Mouse (Mus musculus) C2C12 (cell line): ENCODE results near the gene Tm4sf19.

Experiments
- CEBPB ChIP-seq: IDR thresholded peaks from one replicate; pipeline ENCODE4 v1.6.1; 2011; ENCODE audit warnings: low read depth, mild to moderate bottlenecking, control low read depth, moderate library complexity
- CTCF ChIP-seq: IDR thresholded peaks from one replicate; pipeline ENCODE4 v1.5.1; 2011; ENCODE audit not compliant: control insufficient read depth, insufficient read depth, insufficient read length
- FOSL1 ChIP-seq: IDR thresholded peaks from one replicate; pipeline ENCODE4 v1.8.0; 2011; ENCODE audit warnings: mild to moderate bottlenecking, low read length; ENCODE audit not compliant: poor library complexity, insufficient read depth, severe bottlenecking
- MAX ChIP-seq: IDR thresholded peaks from one replicate; pipeline ENCODE4 v1.6.1; 2011; ENCODE audit warnings: mild to moderate bottlenecking, control low read depth
- MYOD1 ChIP-seq: IDR thresholded peaks from one replicate; pipeline ENCODE4 v1.6.1; 2011; ENCODE audit warnings: low read depth; ENCODE audit not compliant: control insufficient read depth, insufficient read length
- MYOG ChIP-seq: IDR thresholded peaks from one replicate; pipeline ENCODE4 v1.6.1; 2011; ENCODE audit not compliant: control insufficient read depth, insufficient read length; ENCODE audit errors: extremely low read depth
- USF1 ChIP-seq: IDR thresholded peaks from one replicate; pipeline ENCODE4 v1.6.1; 2011; ENCODE audit warnings: low read depth, mild to moderate bottlenecking, control low read depth, moderate library complexity

- no peak for TF ChIP-seq CTCF
- TF ChIP-seq MAX: no peak
- TF ChIP-seq USF1: no peak
- no peak for TF ChIP-seq CEBPB
- no peak for TF ChIP-seq MYOG
- TF ChIP-seq MYOD1: no peak
- TF ChIP-seq FOSL1: no peak
Measured at GRCm38 (mm10) chr16:32379575-32379974, 20.7 kb upstream of the Tm4sf19 start.
